Mouse (Mus musculus): ENCODE data around the gene Rrp7a.

DNA sequence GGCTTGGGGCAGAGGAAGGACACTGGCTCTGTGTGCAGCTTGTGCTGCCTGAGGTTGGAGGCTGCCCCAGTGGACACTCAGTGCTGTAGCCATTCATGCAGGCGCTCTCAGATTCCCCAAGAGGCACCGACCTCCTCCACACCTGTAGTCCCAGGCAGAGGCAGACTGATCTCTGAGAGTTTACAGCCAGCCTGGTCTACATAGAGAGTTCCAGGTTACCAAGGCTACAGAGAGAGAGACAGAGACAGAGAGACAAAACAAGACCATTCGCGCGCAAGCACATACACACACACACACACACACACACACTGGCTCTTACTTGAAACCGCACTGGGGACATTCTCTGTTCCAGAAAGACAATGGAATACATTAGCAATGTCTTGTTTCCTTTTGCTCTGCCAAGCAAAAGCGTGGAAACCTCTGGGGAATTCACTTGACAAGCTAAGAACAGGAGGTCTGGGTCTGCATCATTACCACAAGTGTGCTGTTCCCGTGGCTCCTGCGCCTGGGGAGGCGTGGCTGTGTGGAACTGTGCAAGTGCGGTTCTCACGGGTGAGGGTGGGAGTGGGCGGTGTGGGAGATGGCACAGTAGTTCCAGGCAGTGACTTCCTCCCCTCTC is 38.5 kb downstream of the Rrp7a start:
- no peak for TF ChIP-seq HCFC1 (IDR thresholded peaks at IDR 0.05; ENCODE audit: borderline replicate concordance, insufficient read depth, low read length)
- TF ChIP-seq MAFK (IDR thresholded peaks at IDR 0.05; ENCODE audit: insufficient read depth, low read depth, low read length) = no peak

All from ES-E14 (cell line).